Mouse (Mus musculus) neural tube, embryonic 13.5 days (tissue): ENCODE data around the gene Ptdss2. TPM values are rescaled to one million over a fixed set of nuclear protein-coding genes. Genes with fewer than 3 reads are reported as not detected.
A peak's percentile ranks its signal among the peaks of the same experiment; 100 is the strongest.

Source experiments
- ATAC-seq: fragments of 200-750 bp; cut with Nextera tagmentation; 2 replicates; pipeline ENCODE4 v1.8.0; 2017; ENCODE audit warnings: low read depth, mild to moderate bottlenecking, moderate TSS enrichment, moderate library complexity
- H3K27ac ChIP-seq: fragments of 300-500 bp; sonication (generic); replicated peaks from 2 replicates; pipeline ENCODE4 v1.5.1; 2015; ENCODE audit warnings: moderate library complexity, mild to moderate bottlenecking, inconsistent platforms
- H3K27me3 ChIP-seq: fragments of 300-500 bp; sonication (generic); 2 replicates; pipeline ENCODE4 v1.6.1; 2015; ENCODE audit warnings: mild to moderate bottlenecking, inconsistent platforms
- H3K36me3 ChIP-seq: fragments of 300-500 bp; sonication (generic); 2 replicates; pipeline ENCODE4 v1.6.1; 2015; ENCODE audit warnings: mild to moderate bottlenecking, inconsistent platforms
- H3K4me1 ChIP-seq: fragments of 300-500 bp; sonication (generic); replicated peaks from 2 replicates; pipeline ENCODE4 v1.6.1; 2015; ENCODE audit warnings: inconsistent platforms
- H3K4me2 ChIP-seq: fragments of 300-500 bp; sonication (generic); 2 replicates; pipeline ENCODE4 v1.6.1; 2015; ENCODE audit warnings: inconsistent platforms, mild to moderate bottlenecking, moderate library complexity
- H3K4me3 ChIP-seq: fragments of 300-500 bp; sonication (generic); 2 replicates; pipeline ENCODE4 v1.5.1; 2015; ENCODE audit warnings: mild to moderate bottlenecking, inconsistent platforms
- H3K9ac ChIP-seq: fragments of 300-500 bp; sonication (generic); 2 replicates; pipeline ENCODE4 v1.6.1; 2015; ENCODE audit warnings: moderate library complexity, mild to moderate bottlenecking, inconsistent platforms
- H3K9me3 ChIP-seq: fragments of 300-500 bp; sonication (generic); 2 replicates; pipeline ENCODE4 v1.6.1; 2016; ENCODE audit warnings: inconsistent platforms
- WGBS: fragments of 180-500 bp; shearing (Covaris S2); methylation state at CpG from one replicate; pipeline ENCODE4 v1.1.7; 2015; 5-methylcytosine and 5-hydroxymethylcytosine counted together
- polyA plus RNA-seq: library from polyadenylated mRNA; unstranded; fragments of >200 nt; fragmentation: Nextera tagmentation; extraction: Ambion mirVana; gene quantifications from 2 replicates; pipeline ENCODE4 v1.2.1, GENCODE M21; 2015

Gene Ptdss2
- polyA plus RNA-seq, 1 experiment from 2014 or later = 77.7 TPM

- H3K36me3 ChIP-seq = no peaks in the 10 kb centered on the region
- H3K4me2 ChIP-seq = no peak overlapping the region
- no peak overlapping the region for H3K4me3 ChIP-seq
- no peak overlapping the region for H3K9ac ChIP-seq
- peaks cover 51% of the 10 kb centered on the region for H3K27me3 ChIP-seq
- no peak for ATAC-seq
- 88% methylated on average over 6 of the region's 6 CpGs for WGBS
- H3K9me3 ChIP-seq = no peaks in the 10 kb centered on the region
- H3K4me1 ChIP-seq = peaks cover 18% of the 10 kb centered on the region
- H3K27ac ChIP-seq = no peak overlapping the region
These were observed 26.2 kb upstream of the Ptdss2 start for GRCm38 (mm10) chr7:141096021-141096420.

- no peak for ATAC-seq
- Histone ChIP-seq H3K27me3 (peaks cover 51% of the 10 kb centered on the region), H3K4me1 (peaks cover 18% of the 10 kb centered on the region), H3K4me3 (no peak overlapping the region), H3K27ac (no peak overlapping the region), H3K9ac (no peak overlapping the region), H3K36me3 (no peaks in the 10 kb centered on the region), H3K9me3 (no peaks in the 10 kb centered on the region), H3K4me2 (no peak overlapping the region)
- 47% methylated on average over 6 of the region's 6 CpGs for WGBS
These were observed 25.5 kb upstream of the Ptdss2 start for GRCm38 (mm10) chr7:141096649-141097056.

GRCm38 (mm10) chr7:141097177-141097576 is 25.0 kb upstream of the Ptdss2 start:
- Histone ChIP-seq H3K36me3 (no peaks in the 10 kb centered on the region), H3K4me3 (no peak overlapping the region), H3K9ac (no peak overlapping the region), H3K4me1 (peaks cover 18% of the 10 kb centered on the region), H3K4me2 (no peak overlapping the region), H3K9me3 (no peaks in the 10 kb centered on the region), H3K27me3 (peaks cover 52% of the 10 kb centered on the region), H3K27ac (no peak overlapping the region)
- ATAC-seq = no peak
- 81% methylated on average over 5 of the region's 5 CpGs for WGBS

- peak; percentile 59; the same call in 1 of the 2 replicates for ATAC-seq
- Histone ChIP-seq H3K4me2 (peak within 1 kb of the TSS; percentile 67), H3K4me3 (peak within 1 kb of the TSS; percentile 39), H3K9ac (peak within 1 kb of the TSS; percentile 55), H3K9me3 (no peaks in the 10 kb centered on the region), H3K4me1 (peaks cover 12% of the 10 kb centered on the region), H3K36me3 (no peaks in the 10 kb centered on the region), H3K27me3 (peaks cover 51% of the 10 kb centered on the region), H3K27ac (no peak within 1 kb of the TSS)
- 2% methylated on average over 56 of the region's 56 CpGs for WGBS
These were observed 22.1 kb upstream of the Ptdss2 start, which contains the start of gene Sigirr for GRCm38 (mm10) chr7:141099911-141100691. TSS of gene Sigirr (minus strand) at chr7:141100572.

GRCm38 (mm10) chr7:141103161-141103560 is 19.0 kb upstream of the Ptdss2 start:
- H3K4me1 ChIP-seq = peaks cover 12% of the 10 kb centered on the region
- no peak overlapping the region for H3K27ac ChIP-seq
- H3K4me2 ChIP-seq = no peak overlapping the region
- WGBS = 75% methylated on average over 3 of the region's 3 CpGs
- no peaks in the 10 kb centered on the region for H3K36me3 ChIP-seq
- H3K27me3 ChIP-seq = peaks cover 46% of the 10 kb centered on the region
- no peaks in the 10 kb centered on the region for H3K9me3 ChIP-seq
- no peak for ATAC-seq
- H3K4me3 ChIP-seq = no peak overlapping the region
- no peak overlapping the region for H3K9ac ChIP-seq

- no peaks in the 10 kb centered on the region for H3K36me3 ChIP-seq
- H3K27ac ChIP-seq = no peak overlapping the region
- no peak overlapping the region for H3K4me2 ChIP-seq
- 91% methylated on average over 9 of the region's 9 CpGs for WGBS
- H3K4me1 ChIP-seq = no peaks in the 10 kb centered on the region
- H3K4me3 ChIP-seq = no peak overlapping the region
- H3K9me3 ChIP-seq = no peaks in the 10 kb centered on the region
- H3K9ac ChIP-seq = no peak overlapping the region
- ATAC-seq = no peak
- peaks cover 11% of the 10 kb centered on the region for H3K27me3 ChIP-seq
These were observed 6.3 kb upstream of the Ptdss2 start for GRCm38 (mm10) chr7:141115874-141116273.

- H3K27me3 ChIP-seq = peaks cover 11% of the 10 kb centered on the region
- no peaks in the 10 kb centered on the region for H3K9me3 ChIP-seq
- no peaks in the 10 kb centered on the region for H3K4me1 ChIP-seq
- H3K4me2 ChIP-seq = no peak within 1 kb of the TSS
- no peak within 1 kb of the TSS for H3K27ac ChIP-seq
- H3K36me3 ChIP-seq = no peaks in the 10 kb centered on the region
- no peak within 1 kb of the TSS for H3K9ac ChIP-seq
- 16% methylated on average over 9 of the region's 9 CpGs for WGBS
- no peak within 1 kb of the TSS for H3K4me3 ChIP-seq
- ATAC-seq = no peak
These were observed 4.5 kb upstream of the Ptdss2 start, which contains the start of gene Ano9 for GRCm38 (mm10) chr7:141117636-141118035. TSS of gene Ano9 (minus strand) at chr7:141117806.

- Histone ChIP-seq H3K4me2 (no peak overlapping the region), H3K27me3 (peaks cover 11% of the 10 kb centered on the region), H3K9me3 (no peaks in the 10 kb centered on the region), H3K36me3 (no peaks in the 10 kb centered on the region), H3K27ac (no peak overlapping the region), H3K4me3 (no peak overlapping the region), H3K4me1 (peaks cover 7% of the 10 kb centered on the region; the same call in 1 of the 2 replicates), H3K9ac (no peak overlapping the region)
- 72% methylated on average over 3 of the region's 3 CpGs for WGBS
- no peak for ATAC-seq
These were observed 2.7 kb upstream of the Ptdss2 start for GRCm38 (mm10) chr7:141119487-141119886.

GRCm38 (mm10) chr7:141120605-141121004 is 1.6 kb upstream of the Ptdss2 start:
- ATAC-seq = no peak
- 90% methylated on average over 3 of the region's 3 CpGs for WGBS
- Histone ChIP-seq H3K4me2 (no peak overlapping the region), H3K4me1 (peaks cover 7% of the 10 kb centered on the region; the same call in 1 of the 2 replicates), H3K36me3 (no peaks in the 10 kb centered on the region), H3K4me3 (no peak overlapping the region), H3K27me3 (peaks cover 7% of the 10 kb centered on the region), H3K9ac (no peak overlapping the region), H3K27ac (no peak overlapping the region), H3K9me3 (no peaks in the 10 kb centered on the region)

GRCm38 (mm10) chr7:141121051-141121531 is 1.1 kb upstream of the Ptdss2 start:
- Histone ChIP-seq H3K4me3 (no peak overlapping the region), H3K4me2 (no peak overlapping the region), H3K9me3 (no peaks in the 10 kb centered on the region), H3K27ac (no peak overlapping the region), H3K27me3 (peaks cover 7% of the 10 kb centered on the region), H3K36me3 (no peaks in the 10 kb centered on the region), H3K9ac (no peak overlapping the region), H3K4me1 (peaks cover 7% of the 10 kb centered on the region; the same call in 1 of the 2 replicates)
- 83% methylated on average over 5 of the region's 5 CpGs for WGBS
- no peak for ATAC-seq

GRCm38 (mm10) chr7:141122689-141123516 is 721 bp downstream of the Ptdss2 start:
- H3K9ac ChIP-seq = peak overlapping the region; percentile 74
- WGBS = 2% methylated on average over 29 of the region's 29 CpGs
- ATAC-seq = peak; percentile 97

GRCm38 (mm10) chr7:141123517-141123856 is 1.3 kb downstream of the Ptdss2 start:
- Histone ChIP-seq H3K4me3 (peak overlapping the region; percentile 62), H3K9ac (peak overlapping the region; percentile 74), H3K36me3 (no peaks in the 10 kb centered on the region), H3K27ac (peak overlapping the region; percentile 88), H3K9me3 (no peaks in the 10 kb centered on the region), H3K27me3 (no peaks in the 10 kb centered on the region), H3K4me2 (peak overlapping the region; percentile 69), H3K4me1 (peaks cover 7% of the 10 kb centered on the region; the same call in 1 of the 2 replicates)
- peak; percentile 34; the same call in 1 of the 2 replicates for ATAC-seq
- WGBS = 2% methylated on average over 15 of the region's 15 CpGs

More at GRCm38 (mm10) chr7:141122689-141123516, 721 bp downstream of the Ptdss2 start:
- Histone ChIP-seq H3K4me3 (peak overlapping the region; percentile 62), H3K9me3 (no peaks in the 10 kb centered on the region), H3K27ac (peak overlapping the region; percentile 88), H3K4me2 (peak overlapping the region; percentile 69), H3K36me3 (no peaks in the 10 kb centered on the region), H3K27me3 (no peaks in the 10 kb centered on the region), H3K4me1 (peaks cover 7% of the 10 kb centered on the region; the same call in 1 of the 2 replicates)
